Mouse (Mus musculus): ENCODE measurements at regions not wholly inside any gene's neighbourhood (a gene's known extent, or its start where the extent isn't known, plus 50 kb on each side); places are given as distances from the start of the nearest gene placed in this dataset.

DNA sequence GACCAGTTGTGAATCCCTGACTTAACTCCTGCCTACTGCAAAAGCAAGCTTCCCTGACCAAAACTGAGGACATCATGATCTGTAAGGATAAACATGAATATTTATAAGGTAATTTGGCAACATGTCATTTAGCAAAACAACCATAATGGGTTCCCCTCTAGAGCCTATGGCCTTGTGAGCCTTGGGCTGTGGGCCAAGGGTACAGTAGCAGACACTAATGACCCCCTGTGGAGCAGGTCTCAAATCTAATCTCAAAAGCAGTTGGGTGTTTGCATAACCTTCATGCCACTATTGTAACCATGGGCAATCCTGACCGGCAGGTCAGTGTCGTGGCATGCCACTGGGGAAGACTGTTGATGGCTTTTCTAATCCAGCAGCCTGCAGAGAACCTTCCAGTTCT, 270.8 kb downstream of the Ptpru start:
- Histone ChIP-seq H3K27me3 (replicated peaks; ENCODE audit: control insufficient read depth, insufficient read depth, low read length) (no peaks in the 10 kb centered on the region), H3K27ac (ENCODE audit: low read depth, low read length) (no peak overlapping the region), H3K4me1 (replicated peaks; ENCODE audit: control insufficient read depth, insufficient read depth, low read length) (no peaks in the 10 kb centered on the region), H3K9ac (ENCODE audit: low read depth, low read length) (no peak overlapping the region), H3K36me3 (ENCODE audit: control insufficient read depth, insufficient read depth, low read length) (no peaks in the 10 kb centered on the region), H3K4me2 (no peak overlapping the region), H3K9me3 (ENCODE audit: control insufficient read depth, low read length) (no peaks in the 10 kb centered on the region), H3K4me3 (ENCODE audit: low read depth, low read length) (no peak overlapping the region)
- ATAC-seq (replicated peaks; ENCODE audit: low FRiP score) (no peak), DNase-seq (ENCODE audit: low spot score) (no peak)
- 66% methylated on average over 2 of the region's 2 CpGs for WGBS

- 55% methylated on average over 5 of the region's 5 CpGs for WGBS
- H3K9ac ChIP-seq (ENCODE audit: low read depth, low read length): no peak overlapping the region
- no peak for ATAC-seq (replicated peaks; ENCODE audit: low FRiP score)
Measured at GRCm38 (mm10) chr4:131569156-131569555, 268.9 kb downstream of the Ptpru start.

GRCm38 (mm10) chr4:131577571-131577970, 260.5 kb downstream of the Ptpru start:
- no peak overlapping the region for H3K4me2 ChIP-seq
- WGBS: 72% methylated on average over 4 of the region's 4 CpGs
- no peak overlapping the region for H3K27ac ChIP-seq (ENCODE audit: low read depth, low read length)
- no peak overlapping the region for H3K4me3 ChIP-seq (ENCODE audit: low read depth, low read length)
- no peaks in the 10 kb centered on the region for H3K9me3 ChIP-seq (ENCODE audit: control insufficient read depth, low read length)
- H3K27me3 ChIP-seq (replicated peaks; ENCODE audit: control insufficient read depth, insufficient read depth, low read length): no peaks in the 10 kb centered on the region
- DNase-seq (ENCODE audit: low spot score): no peak
- no peaks in the 10 kb centered on the region for H3K36me3 ChIP-seq (ENCODE audit: control insufficient read depth, insufficient read depth, low read length)
- ATAC-seq (replicated peaks; ENCODE audit: low FRiP score): no peak
- no peak overlapping the region for H3K9ac ChIP-seq (ENCODE audit: low read depth, low read length)
- H3K4me1 ChIP-seq (replicated peaks; ENCODE audit: control insufficient read depth, insufficient read depth, low read length): no peaks in the 10 kb centered on the region

More at GRCm38 (mm10) chr4:131569156-131569555, 268.9 kb downstream of the Ptpru start:
- no peaks in the 10 kb centered on the region for H3K36me3 ChIP-seq (ENCODE audit: control insufficient read depth, insufficient read depth, low read length)
- no peaks in the 10 kb centered on the region for H3K4me1 ChIP-seq (replicated peaks; ENCODE audit: control insufficient read depth, insufficient read depth, low read length)
- no peak overlapping the region for H3K4me2 ChIP-seq
- DNase-seq (ENCODE audit: low spot score): no peak
- no peak overlapping the region for H3K4me3 ChIP-seq (ENCODE audit: low read depth, low read length)
- no peaks in the 10 kb centered on the region for H3K9me3 ChIP-seq (ENCODE audit: control insufficient read depth, low read length)
- H3K27me3 ChIP-seq (replicated peaks; ENCODE audit: control insufficient read depth, insufficient read depth, low read length): no peaks in the 10 kb centered on the region
- H3K27ac ChIP-seq (ENCODE audit: low read depth, low read length): no peak overlapping the region

GRCm38 (mm10) chr4:131585946-131586345, 252.1 kb downstream of the Ptpru start:
- ATAC-seq (replicated peaks; ENCODE audit: low FRiP score) (no peak), DNase-seq (ENCODE audit: low spot score) (no peak)
- WGBS: 64% methylated on average over 3 of the region's 3 CpGs
- H3K36me3 ChIP-seq (ENCODE audit: control insufficient read depth, insufficient read depth, low read length): no peaks in the 10 kb centered on the region
- no peaks in the 10 kb centered on the region for H3K4me1 ChIP-seq (replicated peaks; ENCODE audit: control insufficient read depth, insufficient read depth, low read length)
- H3K4me2 ChIP-seq: no peak overlapping the region
- H3K27me3 ChIP-seq (replicated peaks; ENCODE audit: control insufficient read depth, insufficient read depth, low read length): no peaks in the 10 kb centered on the region
- no peak overlapping the region for H3K9ac ChIP-seq (ENCODE audit: low read depth, low read length)
- H3K27ac ChIP-seq (ENCODE audit: low read depth, low read length): no peak overlapping the region
- no peaks in the 10 kb centered on the region for H3K9me3 ChIP-seq (ENCODE audit: control insufficient read depth, low read length)
- no peak overlapping the region for H3K4me3 ChIP-seq (ENCODE audit: low read depth, low read length)

GRCm38 (mm10) chr4:131587536-131587935, 250.6 kb downstream of the Ptpru start:
- no peaks in the 10 kb centered on the region for H3K27me3 ChIP-seq (replicated peaks; ENCODE audit: control insufficient read depth, insufficient read depth, low read length)
- 67% methylated on average over 7 of the region's 7 CpGs for WGBS
- no peak for DNase-seq (ENCODE audit: low spot score)
- H3K36me3 ChIP-seq (ENCODE audit: control insufficient read depth, insufficient read depth, low read length): no peaks in the 10 kb centered on the region
- H3K9me3 ChIP-seq (ENCODE audit: control insufficient read depth, low read length): no peaks in the 10 kb centered on the region
- no peaks in the 10 kb centered on the region for H3K4me1 ChIP-seq (replicated peaks; ENCODE audit: control insufficient read depth, insufficient read depth, low read length)
- no peak overlapping the region for H3K9ac ChIP-seq (ENCODE audit: low read depth, low read length)
- no peak overlapping the region for H3K27ac ChIP-seq (ENCODE audit: low read depth, low read length)
- H3K4me2 ChIP-seq: no peak overlapping the region
- no peak overlapping the region for H3K4me3 ChIP-seq (ENCODE audit: low read depth, low read length)
- ATAC-seq (replicated peaks; ENCODE audit: low FRiP score): no peak

DNA sequence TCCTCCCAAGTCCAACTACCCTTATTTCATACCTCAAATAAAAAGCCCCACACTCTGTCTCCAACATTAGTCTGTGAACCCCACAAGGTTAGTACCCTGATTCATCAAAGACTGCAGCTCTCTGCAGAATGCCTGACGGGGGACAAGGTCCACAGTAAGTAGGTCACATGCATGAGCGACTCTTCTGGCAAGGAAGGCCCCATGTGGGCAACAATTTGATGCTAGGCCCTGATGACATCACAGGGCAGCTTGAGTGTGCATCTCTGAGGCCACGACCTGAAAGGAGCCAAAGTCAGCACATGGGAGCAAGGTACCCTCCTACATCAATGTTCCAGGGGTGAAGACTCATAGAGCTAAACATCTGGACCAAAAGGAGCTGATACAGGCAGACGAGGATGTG, 248.0 kb downstream of the Ptpru start:
- H3K4me3 ChIP-seq (ENCODE audit: low read depth, low read length): no peak overlapping the region
- no peak overlapping the region for H3K27ac ChIP-seq (ENCODE audit: low read depth, low read length)
- no peaks in the 10 kb centered on the region for H3K36me3 ChIP-seq (ENCODE audit: control insufficient read depth, insufficient read depth, low read length)
- no peak overlapping the region for H3K4me2 ChIP-seq
- WGBS: 60% methylated on average over 4 of the region's 4 CpGs
- H3K4me1 ChIP-seq (replicated peaks; ENCODE audit: control insufficient read depth, insufficient read depth, low read length): no peaks in the 10 kb centered on the region
- H3K9ac ChIP-seq (ENCODE audit: low read depth, low read length): no peak overlapping the region
- H3K9me3 ChIP-seq (ENCODE audit: control insufficient read depth, low read length): no peaks in the 10 kb centered on the region
- DNase-seq (ENCODE audit: low spot score) (no peak), ATAC-seq (replicated peaks; ENCODE audit: low FRiP score) (no peak)
- H3K27me3 ChIP-seq (replicated peaks; ENCODE audit: control insufficient read depth, insufficient read depth, low read length): no peaks in the 10 kb centered on the region

DNA sequence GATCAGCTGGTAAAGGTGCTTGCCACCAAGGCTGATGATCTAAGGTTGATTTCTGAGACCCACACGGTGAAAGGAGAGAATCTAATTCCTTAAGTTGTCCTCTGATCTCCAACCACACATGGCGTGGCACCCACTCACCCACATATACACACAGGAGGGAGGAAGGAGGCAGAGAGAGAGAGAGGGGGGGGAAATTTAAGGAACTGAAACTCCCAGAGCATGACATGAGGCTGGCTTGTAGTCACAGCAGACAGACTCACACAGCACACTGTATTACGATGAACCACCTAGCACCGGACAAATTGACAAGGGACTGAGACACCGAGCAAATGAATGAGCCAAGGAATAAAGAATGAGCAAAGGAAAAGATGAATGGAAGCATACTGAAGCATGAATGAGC, 246.6 kb downstream of the Ptpru start:
- Histone ChIP-seq H3K4me2 (no peak overlapping the region), H3K27me3 (replicated peaks; ENCODE audit: control insufficient read depth, insufficient read depth, low read length) (no peaks in the 10 kb centered on the region), H3K4me3 (ENCODE audit: low read depth, low read length) (no peak overlapping the region), H3K4me1 (replicated peaks; ENCODE audit: control insufficient read depth, insufficient read depth, low read length) (no peaks in the 10 kb centered on the region), H3K27ac (ENCODE audit: low read depth, low read length) (no peak overlapping the region), H3K9me3 (ENCODE audit: control insufficient read depth, low read length) (no peaks in the 10 kb centered on the region), H3K9ac (ENCODE audit: low read depth, low read length) (no peak overlapping the region), H3K36me3 (ENCODE audit: control insufficient read depth, insufficient read depth, low read length) (no peaks in the 10 kb centered on the region)
- no peak for DNase-seq (ENCODE audit: low spot score)
- 84% methylated on average over 5 of the region's 5 CpGs for WGBS
- ATAC-seq (replicated peaks; ENCODE audit: low FRiP score): no peak

- ATAC-seq (replicated peaks; ENCODE audit: low FRiP score): no peak
Measured at GRCm38 (mm10) chr4:131597996-131598395, 240.1 kb downstream of the Ptpru start.

DNA sequence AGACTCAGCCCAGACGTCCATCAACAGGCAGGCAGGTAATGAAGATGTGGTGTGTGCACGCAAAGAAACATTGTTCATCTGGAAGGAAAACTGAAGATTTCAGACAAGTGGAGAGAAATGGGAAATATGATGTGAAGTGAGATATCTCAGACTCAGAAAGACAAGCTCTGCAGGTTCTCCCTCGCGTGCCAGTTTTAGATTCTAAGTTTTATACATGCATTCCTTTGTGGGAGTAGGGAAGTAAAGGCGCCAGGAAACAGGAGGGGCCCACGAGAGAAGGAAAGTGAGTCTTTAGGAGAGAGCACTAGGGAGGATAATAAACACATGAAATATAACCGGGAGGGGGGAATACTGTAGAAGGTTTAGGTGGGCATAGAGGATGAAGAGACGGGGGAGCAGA, 223.7 kb downstream of the Ptpru start:
- 73% methylated on average over 8 of the region's 8 CpGs for WGBS
- Histone ChIP-seq H3K27ac (ENCODE audit: low read depth, low read length) (no peak overlapping the region), H3K9me3 (ENCODE audit: control insufficient read depth, low read length) (no peaks in the 10 kb centered on the region), H3K9ac (ENCODE audit: low read depth, low read length) (no peak overlapping the region), H3K4me3 (ENCODE audit: low read depth, low read length) (no peak overlapping the region), H3K36me3 (ENCODE audit: control insufficient read depth, insufficient read depth, low read length) (no peaks in the 10 kb centered on the region), H3K4me1 (replicated peaks; ENCODE audit: control insufficient read depth, insufficient read depth, low read length) (no peaks in the 10 kb centered on the region), H3K27me3 (replicated peaks; ENCODE audit: control insufficient read depth, insufficient read depth, low read length) (no peaks in the 10 kb centered on the region), H3K4me2 (no peak overlapping the region)
- DNase-seq (ENCODE audit: low spot score): no peak
- no peak for ATAC-seq (replicated peaks; ENCODE audit: low FRiP score)

More at GRCm38 (mm10) chr4:131597996-131598395, 240.1 kb downstream of the Ptpru start:
- no peaks in the 10 kb centered on the region for H3K4me1 ChIP-seq (replicated peaks; ENCODE audit: control insufficient read depth, insufficient read depth, low read length)
- no peaks in the 10 kb centered on the region for H3K36me3 ChIP-seq (ENCODE audit: control insufficient read depth, insufficient read depth, low read length)
- no peaks in the 10 kb centered on the region for H3K27me3 ChIP-seq (replicated peaks; ENCODE audit: control insufficient read depth, insufficient read depth, low read length)
- no peak overlapping the region for H3K4me2 ChIP-seq
- H3K4me3 ChIP-seq (ENCODE audit: low read depth, low read length): no peak overlapping the region
- H3K27ac ChIP-seq (ENCODE audit: low read depth, low read length): no peak overlapping the region
- DNase-seq (ENCODE audit: low spot score): no peak
- H3K9me3 ChIP-seq (ENCODE audit: control insufficient read depth, low read length): no peaks in the 10 kb centered on the region
- 88% methylated on average over 10 of the region's 10 CpGs for WGBS
- H3K9ac ChIP-seq (ENCODE audit: low read depth, low read length): no peak overlapping the region
